Mouse (Mus musculus): ENCODE results near the gene Auh. TPM values are rescaled to one million over a fixed set of nuclear protein-coding genes. Genes with fewer than 3 reads are reported as not detected.
A peak's percentile ranks its signal among the peaks of the same experiment; 100 is the strongest.

Gene Auh
- polyA plus RNA-seq, 1 experiment from 2014 or later, result 51.3 TPM

GRCm38 (mm10) chr13:52903767-52904166 is 25.7 kb downstream of the Auh start:
- Histone ChIP-seq H3K27me3 (replicated peaks) (no peaks in the 10 kb centered on the region), H3K36me3 (peaks cover 25% of the 10 kb centered on the region), H3K4me3 (no peak overlapping the region), H3K9ac (no peak overlapping the region), H3K4me1 (replicated peaks) (peaks cover 27% of the 10 kb centered on the region), H3K27ac (ENCODE audit: poor library complexity, severe bottlenecking) (peak overlapping the region; percentile 71), H3K9me3 (replicated peaks) (no peaks in the 10 kb centered on the region), H3K4me2 (peak overlapping the region; percentile 31)
- peak; percentile 46; the same call in 1 of the 2 replicates for ATAC-seq (ENCODE audit: insufficient number of reproducible peaks, low FRiP score)
- 11% methylated on average over 10 of the region's 10 CpGs for WGBS

GRCm38 (mm10) chr13:52902517-52902916 is 27.0 kb downstream of the Auh start:
- H3K9ac ChIP-seq, result no peak overlapping the region
- no peaks in the 10 kb centered on the region for H3K27me3 ChIP-seq (replicated peaks)
- H3K4me2 ChIP-seq, result no peak overlapping the region
- H3K36me3 ChIP-seq, result peaks cover 19% of the 10 kb centered on the region
- H3K9me3 ChIP-seq (replicated peaks), result no peaks in the 10 kb centered on the region
- H3K4me1 ChIP-seq (replicated peaks), result peaks cover 27% of the 10 kb centered on the region
- 93% methylated on average over 8 of the region's 8 CpGs for WGBS
- H3K27ac ChIP-seq (ENCODE audit: poor library complexity, severe bottlenecking), result no peak overlapping the region
- no peak for ATAC-seq (ENCODE audit: insufficient number of reproducible peaks, low FRiP score)
- H3K4me3 ChIP-seq, result no peak overlapping the region

DNA sequence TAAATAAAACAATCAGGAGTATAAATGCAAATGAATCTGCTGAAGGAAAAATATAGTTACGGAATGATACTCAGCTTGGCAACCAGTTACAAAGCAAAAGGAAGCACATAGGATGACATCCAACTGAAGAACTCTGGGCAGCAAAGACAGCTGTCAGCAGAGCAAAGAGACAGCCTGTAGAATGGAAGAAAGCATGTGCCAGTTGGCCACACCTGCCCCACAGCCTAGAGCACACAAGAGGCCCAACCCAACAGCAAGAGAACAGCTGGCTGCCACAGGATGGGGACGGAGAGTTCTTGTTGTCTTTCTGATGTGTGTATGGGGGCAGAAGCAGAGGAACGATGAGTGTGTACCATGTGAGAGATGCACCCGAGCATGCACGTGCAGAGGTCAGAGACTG is 29.8 kb downstream of the Auh start:
- Histone ChIP-seq H3K9ac (no peak overlapping the region), H3K4me3 (no peak overlapping the region), H3K4me1 (replicated peaks) (peaks cover 17% of the 10 kb centered on the region), H3K36me3 (peaks cover 21% of the 10 kb centered on the region), H3K27ac (ENCODE audit: poor library complexity, severe bottlenecking) (no peak overlapping the region), H3K27me3 (replicated peaks) (no peaks in the 10 kb centered on the region), H3K9me3 (replicated peaks) (no peaks in the 10 kb centered on the region), H3K4me2 (no peak overlapping the region)
- WGBS, result 88% methylated on average over 5 of the region's 5 CpGs
- ATAC-seq (ENCODE audit: insufficient number of reproducible peaks, low FRiP score), result no peak

GRCm38 (mm10) chr13:52897806-52898205 is 31.7 kb downstream of the Auh start:
- no peak overlapping the region for H3K4me2 ChIP-seq
- H3K9ac ChIP-seq, result no peak overlapping the region
- no peak overlapping the region for H3K27ac ChIP-seq (ENCODE audit: poor library complexity, severe bottlenecking)
- H3K27me3 ChIP-seq (replicated peaks), result no peaks in the 10 kb centered on the region
- H3K4me1 ChIP-seq (replicated peaks), result no peaks in the 10 kb centered on the region
- peaks cover 21% of the 10 kb centered on the region for H3K36me3 ChIP-seq
- ATAC-seq (ENCODE audit: insufficient number of reproducible peaks, low FRiP score), result no peak
- WGBS, result 76% methylated on average over 6 of the region's 6 CpGs
- no peak overlapping the region for H3K4me3 ChIP-seq
- no peaks in the 10 kb centered on the region for H3K9me3 ChIP-seq (replicated peaks)

DNA sequence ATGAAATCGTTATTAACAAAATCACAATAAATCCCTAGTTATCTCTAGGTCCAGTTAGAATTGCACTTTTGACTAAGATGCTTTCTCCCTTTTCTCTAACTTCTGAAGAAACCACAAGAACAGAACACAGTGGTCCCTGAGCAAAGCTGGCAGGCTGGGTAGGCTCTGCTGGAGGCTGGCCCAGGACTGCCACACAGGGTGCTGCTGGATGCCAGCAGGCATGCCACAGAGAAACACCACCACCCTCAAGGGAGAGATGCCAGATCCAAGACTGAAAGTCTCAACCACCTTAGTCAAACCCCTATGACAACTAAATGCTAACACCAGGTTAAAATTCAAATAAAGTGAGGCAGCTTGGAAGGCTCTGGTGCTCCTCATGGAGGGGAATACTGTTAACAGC is 36.7 kb downstream of the Auh start:
- no peak overlapping the region for H3K4me2 ChIP-seq
- no peak overlapping the region for H3K9ac ChIP-seq
- ATAC-seq (ENCODE audit: insufficient number of reproducible peaks, low FRiP score), result no peak
- no peak overlapping the region for H3K27ac ChIP-seq (ENCODE audit: poor library complexity, severe bottlenecking)
- no peak overlapping the region for H3K4me3 ChIP-seq
- H3K27me3 ChIP-seq (replicated peaks), result no peaks in the 10 kb centered on the region
- H3K36me3 ChIP-seq, result peaks cover 12% of the 10 kb centered on the region
- 89% methylated on average over 1 of the region's 1 CpGs for WGBS
- H3K9me3 ChIP-seq (replicated peaks), result no peaks in the 10 kb centered on the region
- H3K4me1 ChIP-seq (replicated peaks), result peaks cover 7% of the 10 kb centered on the region

DNA sequence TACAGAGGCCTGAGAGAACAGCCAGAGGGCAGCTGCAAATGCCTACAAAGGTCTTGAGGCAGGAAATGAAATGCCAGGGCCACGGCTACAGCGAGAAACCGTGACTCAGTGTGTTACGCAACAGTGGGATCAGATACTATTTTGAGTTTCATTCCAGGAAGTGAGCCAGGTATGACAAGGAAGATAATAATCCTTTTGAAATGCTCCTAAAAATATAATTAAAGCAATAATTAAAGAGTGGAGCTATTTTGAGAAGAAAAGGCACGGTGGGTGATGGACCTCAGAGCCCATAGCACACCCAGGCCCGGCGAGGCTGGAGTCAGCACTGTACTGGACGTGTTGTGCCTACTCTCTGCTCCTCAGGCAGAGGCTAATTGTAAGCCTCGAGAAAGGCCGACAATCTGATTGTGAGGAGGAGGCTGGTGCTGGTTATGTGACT is 37.4 kb downstream of the Auh start:
- no peak overlapping the region for H3K9ac ChIP-seq
- H3K27me3 ChIP-seq (replicated peaks), result no peaks in the 10 kb centered on the region
- no peak overlapping the region for H3K4me2 ChIP-seq
- no peak for ATAC-seq (ENCODE audit: insufficient number of reproducible peaks, low FRiP score)
- H3K4me1 ChIP-seq (replicated peaks), result peaks cover 10% of the 10 kb centered on the region
- WGBS, result 60% methylated on average over 10 of the region's 10 CpGs
- no peak overlapping the region for H3K27ac ChIP-seq (ENCODE audit: poor library complexity, severe bottlenecking)
- H3K9me3 ChIP-seq (replicated peaks), result no peaks in the 10 kb centered on the region
- no peak overlapping the region for H3K4me3 ChIP-seq
- H3K36me3 ChIP-seq, result peaks cover 11% of the 10 kb centered on the region

DNA sequence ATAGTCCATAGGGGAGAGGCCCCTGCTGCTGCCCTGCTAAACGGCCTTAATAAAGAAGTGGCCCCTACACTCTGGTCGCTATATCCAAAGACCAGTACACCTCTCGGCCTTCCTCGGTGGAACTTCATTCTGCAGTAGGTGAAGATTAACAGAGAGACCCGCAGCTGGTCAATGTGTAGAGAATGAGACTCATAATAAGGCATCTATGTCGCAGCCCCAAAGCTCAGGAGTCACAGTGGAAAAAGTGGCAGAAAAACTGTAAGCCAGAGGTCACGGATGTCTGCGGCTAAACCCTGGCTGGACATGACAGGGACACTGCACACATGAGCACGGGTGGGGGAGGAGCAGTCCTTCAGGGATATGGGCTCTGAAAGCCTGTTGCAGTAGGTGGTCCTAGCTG is 39.2 kb downstream of the Auh start:
- Histone ChIP-seq H3K27me3 (replicated peaks) (no peaks in the 10 kb centered on the region), H3K4me2 (no peak overlapping the region), H3K36me3 (peaks cover 5% of the 10 kb centered on the region; the same call in 1 of the 2 replicates), H3K9me3 (replicated peaks) (no peaks in the 10 kb centered on the region), H3K27ac (ENCODE audit: poor library complexity, severe bottlenecking) (no peak overlapping the region), H3K9ac (no peak overlapping the region), H3K4me1 (replicated peaks) (peaks cover 10% of the 10 kb centered on the region), H3K4me3 (no peak overlapping the region)
- ATAC-seq (ENCODE audit: insufficient number of reproducible peaks, low FRiP score), result no peak
- 85% methylated on average over 9 of the region's 9 CpGs for WGBS

DNA sequence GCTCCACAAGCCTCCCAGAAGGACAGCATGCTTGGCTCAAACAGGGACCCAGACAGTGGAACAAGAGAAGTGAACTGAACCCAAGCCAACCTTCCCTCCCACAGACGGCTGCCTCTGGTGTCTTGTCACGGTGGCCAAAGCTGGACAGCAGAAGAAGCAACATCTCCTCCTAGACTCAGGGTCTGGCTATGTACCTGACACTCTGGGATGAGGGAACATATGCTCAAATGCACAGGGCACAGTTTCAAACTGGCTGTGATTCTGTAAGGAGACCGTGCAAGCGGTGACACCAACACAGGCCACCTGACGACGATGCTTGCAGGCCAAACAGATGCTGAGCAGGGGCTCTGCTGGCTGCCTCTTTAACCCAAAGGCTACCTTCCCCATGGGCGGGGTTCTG is 42.7 kb downstream of the Auh start:
- Histone ChIP-seq H3K4me2 (no peak overlapping the region), H3K4me3 (no peak overlapping the region), H3K4me1 (replicated peaks) (peaks cover 18% of the 10 kb centered on the region), H3K27ac (ENCODE audit: poor library complexity, severe bottlenecking) (no peak overlapping the region), H3K9ac (no peak overlapping the region), H3K36me3 (peaks cover 5% of the 10 kb centered on the region; the same call in 1 of the 2 replicates), H3K27me3 (replicated peaks) (no peaks in the 10 kb centered on the region), H3K9me3 (replicated peaks) (no peaks in the 10 kb centered on the region)
- ATAC-seq (ENCODE audit: insufficient number of reproducible peaks, low FRiP score), result no peak
- 84% methylated on average over 7 of the region's 7 CpGs for WGBS

GRCm38 (mm10) chr13:52883960-52884326 is 45.5 kb downstream of the Auh start:
- Histone ChIP-seq H3K27me3 (replicated peaks) (no peaks in the 10 kb centered on the region), H3K4me1 (replicated peaks) (peaks cover 37% of the 10 kb centered on the region), H3K9me3 (replicated peaks) (no peaks in the 10 kb centered on the region), H3K4me3 (no peak overlapping the region), H3K9ac (no peak overlapping the region), H3K4me2 (no peak overlapping the region), H3K36me3 (peaks cover 5% of the 10 kb centered on the region; the same call in 1 of the 2 replicates), H3K27ac (ENCODE audit: poor library complexity, severe bottlenecking) (no peak overlapping the region)
- 66% methylated on average over 4 of the region's 4 CpGs for WGBS
- 0 out of 2 replicates have a peak, but pooled peaks have one; percentile 25 for ATAC-seq (ENCODE audit: insufficient number of reproducible peaks, low FRiP score)

DNA sequence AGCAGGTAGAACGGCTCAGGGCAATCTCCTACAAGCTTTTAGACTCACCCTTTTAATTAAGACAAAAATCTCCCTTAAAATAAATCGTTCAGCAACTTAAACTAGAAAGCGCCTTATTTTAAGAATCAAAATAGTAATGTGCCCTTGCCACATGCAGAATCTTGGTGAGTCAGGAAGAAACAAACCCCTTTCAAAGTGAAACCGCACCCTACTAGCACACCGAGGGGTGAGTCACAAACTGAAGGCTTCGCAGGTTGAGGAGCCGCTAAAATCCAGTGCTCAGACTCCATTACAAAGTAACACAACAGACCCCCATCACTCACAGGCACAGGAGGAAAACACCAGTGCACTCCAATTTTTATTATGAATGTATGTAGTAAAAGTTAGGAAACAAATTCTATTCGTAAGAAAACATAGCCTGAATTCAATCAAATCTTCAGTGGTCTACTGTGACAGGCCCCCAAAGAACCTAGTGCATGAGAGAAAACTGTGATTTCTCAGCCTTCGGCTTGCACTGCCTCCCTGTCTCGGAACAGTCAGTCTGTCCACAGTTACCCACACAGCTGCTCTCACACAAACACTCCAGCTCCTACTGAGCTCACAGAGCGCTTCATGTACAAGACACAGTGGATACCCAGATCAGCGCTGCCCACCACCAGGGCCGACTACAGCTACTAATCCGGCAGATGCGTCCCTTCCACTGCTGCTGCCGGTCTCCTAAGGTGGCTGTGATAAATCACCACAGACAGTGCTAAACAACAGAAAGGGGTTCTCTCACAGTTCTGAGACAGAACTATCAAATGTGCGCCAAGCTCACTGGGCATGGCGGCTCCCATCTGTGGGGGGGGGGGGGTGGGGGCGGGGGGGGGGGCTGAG is 46.2 kb downstream of the Auh start:
- Histone ChIP-seq H3K27ac (ENCODE audit: poor library complexity, severe bottlenecking) (no peak overlapping the region), H3K4me2 (no peak overlapping the region), H3K9me3 (replicated peaks) (no peaks in the 10 kb centered on the region), H3K4me1 (replicated peaks) (peaks cover 37% of the 10 kb centered on the region), H3K36me3 (peaks cover 5% of the 10 kb centered on the region; the same call in 1 of the 2 replicates), H3K27me3 (replicated peaks) (no peaks in the 10 kb centered on the region), H3K9ac (no peak overlapping the region), H3K4me3 (no peak overlapping the region)
- no peak for ATAC-seq (ENCODE audit: insufficient number of reproducible peaks, low FRiP score)
- WGBS, result 73% methylated on average over 19 of the region's 19 CpGs

GRCm38 (mm10) chr13:52880386-52880785 is 49.1 kb downstream of the Auh start:
- Histone ChIP-seq H3K36me3 (no peaks in the 10 kb centered on the region), H3K9ac (no peak overlapping the region), H3K4me1 (replicated peaks) (peaks cover 40% of the 10 kb centered on the region), H3K4me3 (no peak overlapping the region), H3K27me3 (replicated peaks) (no peaks in the 10 kb centered on the region), H3K27ac (ENCODE audit: poor library complexity, severe bottlenecking) (peak overlapping the region; percentile 67), H3K4me2 (no peak overlapping the region), H3K9me3 (replicated peaks) (no peaks in the 10 kb centered on the region)
- 40% methylated on average over 5 of the region's 5 CpGs for WGBS
- no peak for ATAC-seq (ENCODE audit: insufficient number of reproducible peaks, low FRiP score)
